Mouse (Mus musculus): ENCODE measurements around the gene Bsx.

Gene Bsx

DNA sequence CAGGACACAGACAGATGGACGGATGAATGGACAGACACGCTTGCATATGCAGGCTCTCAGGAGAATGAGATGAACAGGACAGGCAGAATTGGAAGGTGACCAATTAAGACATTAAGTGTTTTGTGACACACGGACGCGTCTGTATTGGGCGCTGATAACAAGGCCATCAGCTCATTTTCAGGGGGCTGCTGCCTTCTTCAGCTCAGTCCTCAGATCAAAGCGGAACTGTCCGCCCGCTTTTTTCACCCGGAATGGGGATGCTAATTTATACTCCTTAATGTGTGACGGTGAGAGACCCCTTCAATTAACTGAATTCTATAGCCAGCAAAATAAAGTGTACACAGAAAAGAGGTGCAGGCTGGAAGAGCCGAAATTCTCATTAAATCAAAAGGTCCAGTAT is 15.5 kb downstream of the Bsx start:
- no peak for DNase-seq (ENCODE audit: low spot score)

- DNase-seq (ENCODE audit: low spot score): no peak
These were observed 18.5 kb downstream of the Bsx start for GRCm38 (mm10) chr9:40892456-40892855.

DNA sequence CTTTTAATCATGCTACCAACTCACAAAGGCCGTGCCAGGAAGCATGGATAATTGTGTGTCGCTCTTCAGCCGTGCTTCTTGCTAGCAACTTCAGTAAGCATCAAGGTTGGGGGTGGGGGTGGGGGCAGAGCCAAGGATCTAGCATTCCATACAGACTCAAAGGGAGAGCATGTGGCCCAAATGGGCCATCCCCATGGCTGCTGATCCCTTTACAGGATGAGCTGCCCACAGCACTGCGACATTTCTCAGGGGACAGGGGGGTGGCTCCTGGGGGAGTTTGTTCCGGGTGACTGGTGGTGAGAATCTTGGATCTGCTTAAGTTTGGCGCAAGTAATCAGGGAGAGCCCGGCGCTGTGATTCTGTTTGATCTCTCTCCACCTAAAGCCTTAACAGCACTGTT is 33.5 kb downstream of the Bsx start:
- DNase-seq (ENCODE audit: low spot score): no peak

DNA sequence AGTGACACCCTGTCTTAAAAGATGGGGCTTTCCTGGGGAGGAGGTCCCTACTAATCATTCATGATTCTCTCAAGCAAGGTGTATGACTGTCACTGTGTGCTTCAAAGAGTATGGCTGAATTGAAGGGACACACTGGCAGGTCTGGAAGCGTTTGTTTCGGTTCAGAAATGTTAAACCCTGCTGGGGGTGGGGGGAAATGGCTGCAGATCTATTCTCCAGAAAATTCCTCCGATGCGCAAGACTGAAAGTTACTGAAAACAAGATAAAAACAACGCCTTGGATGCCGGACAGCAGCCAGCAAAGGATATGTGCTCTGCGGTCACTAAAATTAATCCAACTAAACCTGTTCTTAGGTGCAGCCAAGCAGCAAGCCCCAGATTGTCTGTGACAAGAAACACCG is 34.5 kb downstream of the Bsx start:
- DNase-seq (ENCODE audit: low spot score): no peak

- no peak for DNase-seq (ENCODE audit: low spot score)
These were observed 35.0 kb downstream of the Bsx start for GRCm38 (mm10) chr9:40908915-40909314.

DNA sequence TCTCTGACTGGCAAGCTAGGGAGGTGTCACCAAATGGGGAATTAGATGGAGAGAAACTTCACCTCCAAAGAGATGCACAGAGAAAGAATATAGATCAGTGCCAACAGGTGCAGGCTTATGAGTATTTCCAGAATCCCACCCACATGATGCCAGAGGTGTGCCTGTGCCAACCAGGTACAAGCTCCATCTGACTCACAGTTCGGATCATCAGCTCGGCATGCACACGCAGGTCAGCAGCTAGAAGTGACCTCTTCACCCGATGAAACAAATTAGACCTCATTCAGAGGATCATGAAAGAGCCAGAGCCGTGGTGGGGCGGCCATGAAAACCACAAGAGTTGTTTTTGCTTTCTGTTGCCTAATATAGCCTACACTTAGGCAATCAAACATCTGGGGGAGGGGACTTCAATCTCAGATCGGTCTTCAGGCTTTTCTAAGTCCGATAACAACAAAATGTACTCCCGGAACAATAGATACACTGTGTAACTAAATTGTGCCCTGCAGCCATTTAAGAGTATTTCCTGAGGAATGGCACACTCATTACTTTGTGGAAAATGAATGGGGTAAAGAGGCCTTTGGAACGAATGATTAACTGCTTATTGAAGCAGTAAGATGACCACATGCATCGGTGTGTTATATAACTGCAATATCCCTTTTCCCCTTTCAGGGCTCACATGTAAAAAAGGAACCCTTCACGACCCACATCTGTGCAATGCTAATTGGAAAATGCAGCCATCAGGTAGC is 44.1 kb downstream of the Bsx start:
- DNase-seq (ENCODE audit: low spot score): no peak

DNA sequence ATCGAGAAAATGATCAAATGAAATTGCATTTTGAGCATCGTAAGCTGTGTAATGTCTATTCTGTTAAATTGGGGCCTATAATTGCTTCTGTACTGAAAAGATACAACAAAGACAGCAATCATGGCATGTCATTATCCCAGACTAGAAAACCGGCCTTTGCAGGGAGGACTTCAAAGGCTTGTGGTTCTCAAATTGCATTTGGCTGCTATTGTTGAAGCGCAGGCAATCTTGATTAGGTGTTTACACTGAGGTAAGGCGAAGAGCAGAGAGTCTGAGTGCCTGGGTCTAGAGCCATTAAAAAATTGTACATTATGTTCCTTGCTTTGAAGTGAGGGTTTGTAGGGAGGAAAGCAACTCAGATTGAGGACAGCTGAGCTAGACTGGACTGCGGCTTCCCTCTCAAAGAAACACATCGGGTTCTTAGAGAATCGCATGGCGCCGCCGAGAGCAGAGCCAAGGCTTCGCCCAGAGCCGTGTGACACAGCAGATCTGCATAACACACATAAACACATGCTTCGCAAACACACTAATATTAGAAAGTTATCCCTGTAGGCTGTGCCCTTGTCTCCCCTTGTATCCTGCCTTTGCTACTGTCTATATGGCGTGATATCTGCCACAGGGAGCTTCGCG is 53.5 kb downstream of the Bsx start:
- no peak for DNase-seq (ENCODE audit: low spot score)

Data from ovary, postnatal 36 days (tissue).